Mouse (Mus musculus) liver, postnatal 0 days (tissue): ENCODE data around the gene Nova2.

Experiments
- CTCF ChIP-seq: sonication (generic); IDR thresholded peaks from 2 replicates; pipeline ENCODE4 v1.5.1; 2016; ENCODE audit warnings: antibody characterized with exemption, low read depth
- EP300 ChIP-seq: IDR thresholded peaks from 2 replicates; pipeline ENCODE4 v1.6.1; 2016; ENCODE audit warnings: antibody characterized with exemption, low read depth, mild to moderate bottlenecking

- no peak for TF ChIP-seq CTCF
- no peak for TF ChIP-seq EP300
Observed at GRCm38 (mm10) chr7:18967603-18968002, 41.9 kb downstream of the Nova2 start.
